Mouse (Mus musculus) ES-Bruce4 (cell line): Measurements from ENCODE around the gene Pcsk5. TPM values are rescaled to one million over a fixed set of nuclear protein-coding genes. Genes with fewer than 3 reads are reported as not detected.

ENCODE experiments used
- H3K27ac ChIP-seq: 2 replicates; pipeline ENCODE4 v1.5.1; 2012; ENCODE audit warnings: low read length, inconsistent platforms; ENCODE audit not compliant: insufficient read depth
- H3K27me3 ChIP-seq: 2 replicates; pipeline ENCODE4 v1.6.1; 2012; ENCODE audit warnings: mild to moderate bottlenecking, low read length, inconsistent platforms; ENCODE audit not compliant: control insufficient read depth, poor library complexity, insufficient read depth, severe bottlenecking
- H3K36me3 ChIP-seq: 2 replicates; pipeline ENCODE4 v1.6.1; 2012; ENCODE audit warnings: inconsistent platforms, mild to moderate bottlenecking, low read length, moderate library complexity; ENCODE audit not compliant: control insufficient read depth, poor library complexity, insufficient read depth, severe bottlenecking
- H3K4me1 ChIP-seq: one replicate; pipeline ENCODE4 v1.8.1; 2011; ENCODE audit warnings: low read length; ENCODE audit not compliant: control insufficient read depth, insufficient read depth
- H3K4me3 ChIP-seq: 2 replicates; pipeline ENCODE4 v1.5.1; 2011; ENCODE audit warnings: low read depth, mild to moderate bottlenecking, low read length
- H3K9ac ChIP-seq: 2 replicates; pipeline ENCODE4 v1.6.1; 2012; ENCODE audit warnings: low read depth, mild to moderate bottlenecking, inconsistent platforms; ENCODE audit not compliant: poor library complexity, severe bottlenecking
- H3K9me3 ChIP-seq: replicated peaks from 2 replicates; pipeline ENCODE4 v1.6.1; 2012; ENCODE audit warnings: mild to moderate bottlenecking, low read length, inconsistent platforms; ENCODE audit not compliant: control insufficient read depth, poor library complexity, insufficient read depth, severe bottlenecking
- CTCF ChIP-seq: IDR thresholded peaks from one replicate; pipeline ENCODE4 v1.8.1; 2011; ENCODE audit warnings: low read depth, low read length
- EP300 ChIP-seq: IDR thresholded peaks from 2 replicates; pipeline ENCODE4 v1.6.1; 2011; ENCODE audit warnings: low read depth, low read length; ENCODE audit not compliant: insufficient read depth
- POLR2A ChIP-seq: IDR thresholded peaks from one replicate; pipeline ENCODE4 v1.8.1; 2011; ENCODE audit warnings: low read length; ENCODE audit not compliant: insufficient read depth
- polyA plus RNA-seq: library from polyadenylated mRNA; stranded (reverse); fragments of >200 nt; gene quantifications from 2 replicates; pipeline ENCODE4 v1.2.4, GENCODE M21; 2011; ENCODE audit warnings: low read depth; ENCODE audit not compliant: missing spikeins, insufficient read depth, insufficient read length

Pcsk5 gene
- polyA plus RNA-seq, 1 experiment = 0.33 TPM

- Histone ChIP-seq H3K9me3 (no peaks in the 10 kb centered on the region), H3K27ac (no peak overlapping the region), H3K4me3 (no peak overlapping the region), H3K27me3 (no peaks in the 10 kb centered on the region), H3K9ac (no peak overlapping the region), H3K36me3 (no peaks in the 10 kb centered on the region), H3K4me1 (no peaks in the 10 kb centered on the region)
- TF ChIP-seq EP300 (no peak), CTCF (no peak), POLR2A (no peak)
Observed at GRCm38 (mm10) chr19:17574564-17574963, 262.9 kb downstream of the Pcsk5 start.

GRCm38 (mm10) chr19:17572315-17572714 is 265.1 kb downstream of the Pcsk5 start:
- no peak overlapping the region for H3K4me3 ChIP-seq
- no peaks in the 10 kb centered on the region for H3K27me3 ChIP-seq
- no peaks in the 10 kb centered on the region for H3K36me3 ChIP-seq
- H3K4me1 ChIP-seq = no peaks in the 10 kb centered on the region
- TF ChIP-seq POLR2A (no peak), EP300 (no peak), CTCF (no peak)
- no peak overlapping the region for H3K27ac ChIP-seq
- H3K9ac ChIP-seq = no peak overlapping the region
- H3K9me3 ChIP-seq = no peaks in the 10 kb centered on the region

- TF ChIP-seq EP300 (no peak), POLR2A (no peak), CTCF (no peak)
- no peak overlapping the region for H3K4me3 ChIP-seq
- H3K4me1 ChIP-seq = no peaks in the 10 kb centered on the region
- no peaks in the 10 kb centered on the region for H3K36me3 ChIP-seq
- H3K27ac ChIP-seq = no peak overlapping the region
- H3K27me3 ChIP-seq = no peaks in the 10 kb centered on the region
- H3K9me3 ChIP-seq = no peaks in the 10 kb centered on the region
- H3K9ac ChIP-seq = no peak overlapping the region
Observed at GRCm38 (mm10) chr19:17570936-17571335, 266.5 kb downstream of the Pcsk5 start.

GRCm38 (mm10) chr19:17567264-17567663 is 270.2 kb downstream of the Pcsk5 start:
- Histone ChIP-seq H3K36me3 (no peaks in the 10 kb centered on the region), H3K27ac (no peak overlapping the region), H3K9me3 (no peaks in the 10 kb centered on the region), H3K27me3 (no peaks in the 10 kb centered on the region), H3K4me3 (no peak overlapping the region), H3K4me1 (no peaks in the 10 kb centered on the region), H3K9ac (no peak overlapping the region)
- TF ChIP-seq POLR2A = no peak

- Histone ChIP-seq H3K9me3 (no peaks in the 10 kb centered on the region), H3K27ac (no peak overlapping the region), H3K36me3 (no peaks in the 10 kb centered on the region), H3K4me1 (no peaks in the 10 kb centered on the region), H3K4me3 (no peak overlapping the region), H3K9ac (no peak overlapping the region), H3K27me3 (no peaks in the 10 kb centered on the region)
- TF ChIP-seq EP300 (no peak), POLR2A (no peak), CTCF (no peak)
Observed at GRCm38 (mm10) chr19:17566097-17566496, 271.3 kb downstream of the Pcsk5 start.

GRCm38 (mm10) chr19:17558764-17559163 is 278.7 kb downstream of the Pcsk5 start:
- Histone ChIP-seq H3K9me3 (no peaks in the 10 kb centered on the region; the same call in 1 of the 2 replicates), H3K4me1 (no peaks in the 10 kb centered on the region), H3K27me3 (no peaks in the 10 kb centered on the region), H3K4me3 (no peak overlapping the region), H3K27ac (no peak overlapping the region), H3K9ac (no peak overlapping the region), H3K36me3 (no peaks in the 10 kb centered on the region)
- no peak for TF ChIP-seq POLR2A

- no peak for TF ChIP-seq EP300
- no peak for TF ChIP-seq CTCF
- no peak for TF ChIP-seq POLR2A
Observed at GRCm38 (mm10) chr19:17555159-17555558, 282.3 kb downstream of the Pcsk5 start.

More at GRCm38 (mm10) chr19:17555159-17555558, 282.3 kb downstream of the Pcsk5 start:
- H3K9ac ChIP-seq = no peak overlapping the region
- H3K27ac ChIP-seq = no peak overlapping the region
- no peaks in the 10 kb centered on the region; the same call in 1 of the 2 replicates for H3K9me3 ChIP-seq
- no peak overlapping the region for H3K4me3 ChIP-seq
- H3K27me3 ChIP-seq = no peaks in the 10 kb centered on the region
- no peaks in the 10 kb centered on the region for H3K4me1 ChIP-seq
- no peaks in the 10 kb centered on the region for H3K36me3 ChIP-seq
